13 mouse cellular contexts compared by ENCODE assay signal in the genomic region with DNA sequence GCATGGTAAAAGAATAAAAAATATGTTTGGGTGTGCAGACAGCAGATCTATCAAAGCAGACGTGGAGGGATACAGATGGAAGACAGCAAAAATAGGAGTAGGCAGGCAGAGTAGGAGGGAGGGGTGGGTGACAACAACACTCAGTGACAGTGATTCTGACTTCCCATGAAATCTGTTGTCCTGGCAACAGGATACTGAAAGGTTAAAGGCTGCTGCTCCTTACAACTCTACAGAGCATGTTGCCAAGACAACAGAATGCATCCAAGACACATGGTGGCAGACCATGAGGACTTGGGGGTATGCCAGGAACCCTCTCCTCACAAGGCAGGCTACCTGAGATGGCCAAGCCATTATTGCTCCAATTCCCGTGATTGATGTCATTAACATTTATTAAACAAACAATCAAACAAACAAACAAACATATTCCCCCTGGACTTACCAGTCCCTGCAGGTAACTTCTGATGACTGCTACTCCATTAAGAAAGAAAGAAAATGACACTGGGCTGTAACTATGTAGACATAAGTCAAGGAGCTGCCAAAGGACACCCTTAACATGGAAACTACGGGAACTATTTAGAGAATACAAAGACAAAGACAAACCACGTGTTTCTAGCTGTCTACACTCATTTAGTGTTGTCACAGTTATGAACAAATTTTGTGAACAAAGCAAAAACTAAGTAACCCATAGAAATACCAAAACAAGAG.
DNase-seq lines count a peak whose midpoint lies in the region; ATAC-seq lines count a peak whose summit lies in the region.
"Had no signal": no experiment of that assay in that cellular context is flagged by ENCODE, and none has a peak within 500 bp of the region (broad histone marks: within the 10 kb centered on the region; RNA-seq: fewer than 3 reads in every experiment).

No protein-coding gene starts in this region.

- no peak overlapping the region for H3K4me3 ChIP-seq in forebrain, embryonic 16.5 days (replicated peaks; ENCODE audit: low read length)
- no peak overlapping the region for H3K4me3 ChIP-seq in forebrain, embryonic 11.5 days (ENCODE audit: low read depth, low read length)
- no peak overlapping the region for H3K4me3 ChIP-seq in neural tube, embryonic 14.5 days (ENCODE audit: low read depth, low read length)
- H3K4me3 ChIP-seq: liver, embryonic 15.5 days had no signal

- no peaks in the 10 kb centered on the region for H3K36me3 ChIP-seq in forebrain, embryonic 16.5 days (ENCODE audit: control insufficient read depth, insufficient read depth)
- H3K36me3 ChIP-seq in forebrain, embryonic 11.5 days (ENCODE audit: control insufficient read depth, insufficient read depth, low read length): no peaks in the 10 kb centered on the region
- H3K36me3 ChIP-seq in neural tube, embryonic 14.5 days (ENCODE audit: control insufficient read depth, insufficient read depth, low read length): no peaks in the 10 kb centered on the region
- H3K36me3 ChIP-seq: liver, embryonic 15.5 days had no signal

- H3K27ac ChIP-seq in forebrain, embryonic 16.5 days (ENCODE audit: low read length): no peak overlapping the region
- no peak overlapping the region for H3K27ac ChIP-seq in forebrain, embryonic 11.5 days (ENCODE audit: low read depth, low read length)
- H3K27ac ChIP-seq in neural tube, embryonic 14.5 days (ENCODE audit: low read depth, low read length): no peak overlapping the region
- H3K27ac ChIP-seq: kidney, postnatal 0 days; liver, embryonic 15.5 days; stomach, postnatal 0 days had no signal

- DNase-seq in forebrain, embryonic 11.5 days (ENCODE audit: low spot score): no peak
- DNase-seq in retina, postnatal 1 day: peak; percentile 7
- no peak for DNase-seq in retina, embryonic 14.5 days (ENCODE audit: low spot score)
- peak; percentile 55 for DNase-seq in mesoderm, embryonic 11.5 days (ENCODE audit: low read depth, low spot score)
- DNase-seq in ovary, postnatal 10 days (ENCODE audit: low spot score): no peak
- no peak for DNase-seq in kidney, postnatal 25 days
- DNase-seq: adrenal gland, postnatal 25 days; lung, postnatal 14 days had no signal

- no peak overlapping the region for H3K4me2 ChIP-seq in forebrain, embryonic 16.5 days (ENCODE audit: low read length)
- no peak overlapping the region for H3K4me2 ChIP-seq in forebrain, embryonic 11.5 days (ENCODE audit: low read depth, low read length, severe bottlenecking)
- no peak overlapping the region for H3K4me2 ChIP-seq in neural tube, embryonic 14.5 days (ENCODE audit: low read depth, low read length)
- H3K4me2 ChIP-seq: liver, embryonic 15.5 days had no signal

- ATAC-seq in forebrain, embryonic 16.5 days: peak; percentile 40; the same call in 1 of the 2 replicates
- ATAC-seq in forebrain, embryonic 11.5 days (replicated peaks; ENCODE audit: low FRiP score): no peak
- peak; percentile 72 for ATAC-seq in neural tube, embryonic 14.5 days (ENCODE audit: low read depth)

- H3K4me1 ChIP-seq in forebrain, embryonic 16.5 days (replicated peaks; ENCODE audit: control insufficient read depth, insufficient read depth, low read length): peaks cover 5% of the 10 kb centered on the region
- H3K4me1 ChIP-seq in forebrain, embryonic 11.5 days (replicated peaks; ENCODE audit: control insufficient read depth, insufficient read depth, low read length): no peaks in the 10 kb centered on the region
- H3K4me1 ChIP-seq in neural tube, embryonic 14.5 days (ENCODE audit: control insufficient read depth, insufficient read depth, low read length): no peaks in the 10 kb centered on the region
- H3K4me1 ChIP-seq: liver, embryonic 15.5 days had no signal

- no peak overlapping the region for H3K9ac ChIP-seq in forebrain, embryonic 16.5 days (replicated peaks; ENCODE audit: low read depth, low read length)
- H3K9ac ChIP-seq in forebrain, embryonic 11.5 days (ENCODE audit: low read length): no peak overlapping the region
- no peak overlapping the region for H3K9ac ChIP-seq in neural tube, embryonic 14.5 days (replicated peaks; ENCODE audit: low read depth, low read length)
- H3K9ac ChIP-seq: liver, embryonic 15.5 days had no signal

- 66% methylated on average over 4 of the region's 4 CpGs for WGBS in forebrain, embryonic 16.5 days
- 81% methylated on average over 4 of the region's 4 CpGs for WGBS in forebrain, embryonic 11.5 days
- WGBS in neural tube, embryonic 14.5 days: 49% methylated on average over 4 of the region's 4 CpGs

- no peaks in the 10 kb centered on the region for H3K27me3 ChIP-seq in forebrain, embryonic 16.5 days (replicated peaks; ENCODE audit: control insufficient read depth, insufficient read depth, low read length)
- H3K27me3 ChIP-seq in forebrain, embryonic 11.5 days (ENCODE audit: control insufficient read depth, insufficient read depth, low read length): no peaks in the 10 kb centered on the region
- no peaks in the 10 kb centered on the region for H3K27me3 ChIP-seq in neural tube, embryonic 14.5 days (ENCODE audit: control insufficient read depth, insufficient read depth, low read length)
- H3K27me3 ChIP-seq: liver, embryonic 15.5 days had no signal

- H3K9me3 ChIP-seq in forebrain, embryonic 16.5 days (ENCODE audit: control insufficient read depth, low read length): no peaks in the 10 kb centered on the region
- H3K9me3 ChIP-seq in forebrain, embryonic 11.5 days (ENCODE audit: control insufficient read depth, low read length): no peaks in the 10 kb centered on the region
- no peaks in the 10 kb centered on the region for H3K9me3 ChIP-seq in neural tube, embryonic 14.5 days (ENCODE audit: control insufficient read depth, low read length)
- H3K9me3 ChIP-seq: liver, embryonic 15.5 days had no signal

Comparison
In these comparisons a context has a peak if more than half of its experiments do, and no peak if none do; other contexts are left out.
1. DNase-seq: peak in retina, postnatal 1 day (single experiment) and mesoderm, embryonic 11.5 days (single experiment); none in forebrain, embryonic 11.5 days (single experiment), retina, embryonic 14.5 days (single experiment), ovary, postnatal 10 days (single experiment) and kidney, postnatal 25 days (0 of 2).